Mouse (Mus musculus): ENCODE measurements at regions not wholly inside any gene's neighbourhood (a gene's known extent, or its start where the extent isn't known, plus 50 kb on each side); places are given as distances from the start of the nearest gene placed in this dataset.
"Not testable (repeated sequence)": the region's sequence is repeated elsewhere in the genome, so short reads cannot be mapped to it uniquely, and the experiment has no call there.

- DNase-seq: no peak
Measured at GRCm38 (mm10) chr17:55036142-55036541, 409.0 kb upstream of the St6gal2 start.

- not testable (repeated sequence) for DNase-seq
Measured at GRCm38 (mm10) chr17:55040216-55040615, 405.0 kb upstream of the St6gal2 start.

- DNase-seq: no peak
Measured at GRCm38 (mm10) chr17:55068420-55068819, 376.8 kb upstream of the St6gal2 start.

- DNase-seq: no peak
Measured at GRCm38 (mm10) chr17:55083357-55084099, 361.7 kb upstream of the St6gal2 start.

- DNase-seq: no peak
Measured at GRCm38 (mm10) chr17:55090661-55091252, 354.4 kb upstream of the St6gal2 start.

- DNase-seq: no peak
Measured at GRCm38 (mm10) chr17:55103470-55103869, 341.7 kb upstream of the St6gal2 start.

- peak; percentile 4 for DNase-seq
Measured at GRCm38 (mm10) chr17:55124846-55125245, 320.3 kb upstream of the St6gal2 start.

- not testable (repeated sequence) for DNase-seq
Measured at GRCm38 (mm10) chr17:55130100-55130499, 315.1 kb upstream of the St6gal2 start.
